Mouse (Mus musculus) brain, embryonic 18.5 days (tissue): ENCODE measurements at regions not wholly inside any gene's neighbourhood (a gene's known extent, or its start where the extent isn't known, plus 50 kb on each side); places are given as distances from the start of the nearest gene placed in this dataset.

ENCODE experiments used
- DNase-seq: peaks from one replicate; pipeline ENCODE4 v3.0.0-alpha.2; 2012; ENCODE audit warnings: low read depth, low spot score

DNA sequence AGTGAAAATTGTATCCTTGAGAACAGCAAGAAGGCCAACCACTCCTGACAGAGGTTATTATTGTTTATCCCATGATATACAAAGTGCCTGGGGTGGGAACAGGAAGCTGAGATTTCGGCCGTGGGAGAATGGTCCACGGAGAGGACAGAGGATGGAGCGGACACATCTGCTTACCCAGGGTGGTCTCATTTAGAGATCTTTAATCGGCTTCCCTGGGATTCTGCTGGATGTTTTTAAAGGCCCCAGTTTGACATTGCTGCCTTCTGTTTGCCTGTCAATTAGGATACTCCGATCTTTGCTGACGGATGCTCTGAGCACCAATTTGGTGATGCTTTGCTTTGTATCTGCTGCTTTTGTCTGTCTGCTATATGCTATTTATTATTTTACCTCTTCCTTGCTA lies 803.5 kb downstream of the Tmem132b start:
- no peak for DNase-seq

DNA sequence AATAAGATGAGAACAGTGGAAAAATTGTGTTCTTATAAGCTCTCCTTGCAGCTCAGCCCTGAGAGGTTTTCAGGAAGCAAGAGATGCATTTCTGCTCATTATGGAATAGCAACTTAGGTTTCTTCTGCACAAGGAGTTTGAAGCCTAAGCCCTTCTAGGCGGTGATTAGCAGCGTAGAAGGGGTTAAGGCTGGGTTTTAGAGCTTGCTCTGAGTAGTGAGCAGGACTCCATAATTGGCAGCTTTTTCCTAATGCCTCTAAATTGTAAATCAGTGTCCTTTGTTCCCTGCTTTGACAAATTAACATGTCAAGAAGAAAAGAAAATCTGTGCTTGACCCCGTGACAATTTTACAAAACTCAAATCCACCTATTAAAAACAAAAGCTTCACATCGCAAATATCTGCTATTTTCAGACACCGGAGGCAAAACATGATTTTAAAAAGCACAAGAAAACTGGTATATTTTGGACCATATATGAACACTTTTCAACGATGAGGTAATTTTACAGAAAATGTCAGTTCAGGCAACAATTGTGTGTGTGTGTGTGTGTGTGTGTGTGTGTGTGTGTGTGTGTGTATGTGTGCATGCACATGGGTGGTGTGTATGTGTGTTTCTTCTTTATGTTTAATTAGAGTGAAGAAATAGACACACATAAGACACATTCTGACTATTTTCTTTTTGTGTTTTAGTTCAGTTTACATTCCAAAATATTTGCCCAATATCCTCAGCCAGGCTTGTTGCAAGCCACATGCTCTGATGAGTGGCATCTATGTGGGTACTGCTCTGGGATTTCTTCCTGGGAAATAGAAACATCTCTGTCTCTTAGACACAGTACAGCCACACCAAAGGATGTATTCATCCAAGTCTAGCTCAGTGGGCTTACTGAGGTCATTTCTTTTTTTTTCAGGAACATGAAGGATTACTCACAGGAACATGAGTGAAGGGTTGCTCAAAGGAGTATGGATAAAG lies 804.3 kb downstream of the Tmem132b start:
- DNase-seq = no peak

DNA sequence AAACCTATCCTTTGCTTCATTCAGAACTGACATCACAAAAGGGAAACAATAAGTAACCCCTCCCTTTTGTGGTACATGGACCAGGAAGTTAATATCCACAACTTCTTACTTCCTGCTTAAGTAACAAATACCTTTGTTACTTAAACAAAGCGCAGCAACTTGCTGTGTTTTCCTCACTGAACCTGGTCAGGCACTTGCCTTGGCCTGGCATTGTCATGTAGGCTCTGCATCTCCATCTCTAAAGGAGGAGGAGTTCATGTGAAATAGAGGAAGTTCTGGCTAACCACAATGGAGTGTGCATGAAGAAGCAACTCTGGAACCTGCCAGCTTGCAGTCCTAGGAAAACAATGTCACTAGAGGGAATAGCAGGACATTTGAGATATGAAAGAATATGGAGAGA lies 806.3 kb downstream of the Tmem132b start:
- DNase-seq = no peak

DNA sequence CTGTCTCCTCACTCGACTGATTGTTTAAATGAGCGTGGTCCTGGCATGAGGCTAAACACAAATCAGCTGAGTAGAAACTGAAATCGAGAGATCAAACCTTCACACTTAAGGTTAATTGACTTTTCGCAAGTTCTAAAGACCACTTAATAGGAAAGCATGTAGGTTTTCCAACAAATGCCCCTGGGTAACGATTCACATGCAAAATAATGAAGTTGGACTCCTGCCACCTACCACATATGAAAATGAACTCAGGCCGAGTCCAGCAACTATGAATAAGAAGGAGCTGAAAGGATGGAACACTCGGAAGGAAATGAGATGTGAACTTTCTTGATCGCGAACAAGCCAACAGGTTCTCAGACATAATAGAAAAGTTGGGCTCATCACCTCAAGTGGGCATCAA lies 812.0 kb downstream of the Tmem132b start:
- no peak for DNase-seq

DNA sequence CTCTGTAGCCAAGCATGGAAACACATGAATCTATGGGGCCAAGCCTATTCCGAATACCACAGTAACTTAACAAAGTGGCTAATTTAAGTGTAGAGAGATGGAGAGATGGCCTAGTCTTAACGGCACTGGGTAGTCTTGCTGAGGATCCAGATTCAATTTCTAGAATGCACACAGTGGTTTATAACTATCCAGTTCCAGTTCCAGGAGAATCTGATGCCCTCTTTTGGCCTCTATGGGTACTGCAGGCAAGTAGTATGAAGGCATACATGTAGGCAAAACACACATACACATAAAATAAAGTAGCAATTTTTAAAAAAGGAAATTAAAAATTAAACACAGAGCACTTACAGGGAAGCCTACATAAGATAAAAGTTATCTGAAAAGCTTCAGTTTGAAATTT lies 819.4 kb downstream of the Tmem132b start:
- no peak for DNase-seq

DNA sequence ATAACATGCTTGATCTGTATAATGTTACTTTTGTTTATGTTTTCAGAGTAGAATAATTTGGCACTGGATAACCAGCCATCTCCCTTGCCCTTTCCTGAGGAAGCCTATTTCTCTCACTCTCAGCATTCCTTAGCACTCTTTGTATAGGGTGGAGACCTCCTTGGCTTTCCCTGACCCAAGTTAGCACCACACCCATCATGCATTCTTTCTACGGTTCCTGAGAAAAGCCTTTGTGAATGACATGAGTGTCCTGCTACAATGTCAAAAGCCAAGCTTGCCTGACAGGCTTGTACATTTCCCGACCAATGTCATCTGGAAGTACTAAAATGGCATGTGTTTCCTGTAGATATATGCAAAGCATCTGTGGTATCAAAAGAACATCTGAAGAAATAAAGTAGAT lies 837.9 kb downstream of the Tmem132b start:
- no peak for DNase-seq

DNA sequence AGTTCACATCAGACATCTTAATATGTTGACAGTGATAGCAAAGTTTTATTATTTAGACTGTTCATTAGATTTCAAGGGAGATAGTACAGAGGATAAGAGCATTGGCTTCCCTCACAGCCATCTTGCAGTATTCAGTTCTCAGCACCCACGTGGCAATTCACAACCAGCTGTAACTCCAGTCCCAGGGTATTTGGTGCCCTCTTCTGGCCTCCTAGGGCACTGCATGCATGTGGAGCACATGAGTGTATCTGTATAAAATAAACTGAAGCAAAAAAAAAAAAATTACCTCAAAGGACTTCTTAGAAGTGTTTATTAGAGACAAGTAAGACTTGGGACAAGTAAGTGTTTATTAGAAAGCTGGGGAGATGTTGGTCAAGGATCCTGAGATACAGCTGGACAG lies 849.3 kb upstream of the Tmem132c start:
- DNase-seq = no peak

DNA sequence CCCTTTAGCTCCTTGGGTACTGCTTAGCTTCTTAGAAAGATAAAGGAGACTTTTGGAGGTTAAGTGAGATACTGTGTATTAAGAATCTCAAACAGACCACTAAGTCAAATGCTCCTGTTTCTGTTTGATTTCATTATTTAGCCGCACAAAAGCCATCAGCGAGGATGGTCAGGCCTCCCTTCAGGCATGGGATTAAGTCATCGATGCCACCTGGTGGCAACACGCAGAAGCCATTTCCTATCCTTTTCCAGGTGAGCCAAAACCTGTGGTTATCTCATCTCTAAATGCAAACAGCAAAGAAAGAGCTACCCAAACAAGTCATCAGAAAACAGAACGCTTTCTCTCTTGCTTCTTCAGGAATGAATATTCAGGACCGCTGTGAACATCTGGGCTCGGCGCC lies 846.3 kb upstream of the Tmem132c start:
- DNase-seq = no peak

DNA sequence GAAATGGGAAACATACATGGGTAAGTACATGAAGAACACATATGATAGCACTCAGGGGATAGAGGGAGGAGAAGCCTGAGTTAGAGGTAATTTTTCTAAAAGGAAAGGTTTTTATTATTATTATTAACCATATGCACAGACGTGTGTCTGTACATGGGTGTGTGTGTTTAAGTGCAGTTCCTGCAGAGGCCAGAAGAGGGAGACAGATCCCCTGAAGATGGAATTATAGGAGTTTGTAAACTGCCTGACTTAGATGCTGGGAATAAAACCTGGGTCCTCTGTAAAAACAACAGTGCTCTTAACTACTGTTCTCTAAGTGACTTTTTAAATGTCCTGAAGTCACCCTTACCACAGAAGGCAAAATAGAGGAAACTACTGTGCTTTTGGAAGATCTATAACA lies 809.9 kb upstream of the Tmem132c start:
- no peak for DNase-seq

DNA sequence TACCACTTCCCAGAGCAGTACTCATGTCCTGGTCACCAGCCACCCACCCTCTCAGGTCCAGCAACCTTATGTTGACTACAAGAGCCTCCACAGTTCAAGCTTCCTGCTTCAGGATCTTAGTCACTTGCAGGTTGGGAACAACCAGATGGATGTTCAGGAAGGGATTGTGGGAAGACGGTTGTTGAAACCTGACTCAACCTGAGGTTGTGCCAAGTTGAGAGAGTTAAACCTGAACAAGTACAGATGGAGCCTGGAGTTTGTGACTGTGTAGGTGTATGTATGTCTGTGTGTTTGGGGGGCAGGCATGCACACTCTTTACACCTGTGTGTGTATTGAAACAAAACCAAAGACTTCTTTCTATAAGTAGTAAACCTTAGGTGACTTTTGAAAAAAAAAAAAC lies 802.9 kb upstream of the Tmem132c start:
- DNase-seq = no peak

DNA sequence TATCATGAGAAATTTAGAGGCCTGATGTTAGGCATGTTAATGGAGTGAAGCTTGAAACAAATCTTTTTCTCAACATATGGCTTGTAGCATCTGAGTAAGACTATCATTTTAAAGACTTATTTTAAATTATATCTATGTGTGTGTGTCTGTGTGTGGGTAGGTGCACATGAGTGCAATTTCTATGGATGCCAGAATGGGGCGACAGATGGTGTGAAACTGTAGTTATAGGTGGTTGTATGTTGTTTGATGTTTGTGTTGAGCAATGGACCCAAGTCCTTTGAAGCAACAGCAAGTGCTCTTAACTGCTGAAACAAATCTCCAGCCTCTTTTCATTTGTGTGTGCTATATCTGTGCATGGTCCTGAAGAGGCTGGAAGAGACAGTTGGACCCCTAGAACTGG lies 801.1 kb upstream of the Tmem132c start:
- DNase-seq = no peak

DNA sequence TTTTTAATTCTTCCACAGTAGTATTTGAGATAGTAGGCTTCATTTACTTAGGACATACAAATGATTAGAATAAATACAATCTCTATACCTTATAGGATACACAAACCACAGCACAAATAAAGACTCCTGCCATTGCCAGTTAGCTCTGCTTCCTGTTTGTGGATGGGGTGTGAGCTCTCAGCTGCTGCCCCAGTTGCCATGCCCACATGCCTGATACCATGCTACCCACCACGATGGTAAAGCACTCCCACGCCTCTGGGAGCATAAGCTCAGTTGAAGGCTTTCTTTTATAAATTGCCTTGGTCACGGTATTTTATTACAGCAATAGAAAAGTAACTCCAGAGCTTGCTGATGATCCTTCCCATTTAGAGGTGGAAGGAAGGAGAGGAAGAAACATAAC lies 765.8 kb upstream of the Tmem132c start:
- DNase-seq = no peak

DNA sequence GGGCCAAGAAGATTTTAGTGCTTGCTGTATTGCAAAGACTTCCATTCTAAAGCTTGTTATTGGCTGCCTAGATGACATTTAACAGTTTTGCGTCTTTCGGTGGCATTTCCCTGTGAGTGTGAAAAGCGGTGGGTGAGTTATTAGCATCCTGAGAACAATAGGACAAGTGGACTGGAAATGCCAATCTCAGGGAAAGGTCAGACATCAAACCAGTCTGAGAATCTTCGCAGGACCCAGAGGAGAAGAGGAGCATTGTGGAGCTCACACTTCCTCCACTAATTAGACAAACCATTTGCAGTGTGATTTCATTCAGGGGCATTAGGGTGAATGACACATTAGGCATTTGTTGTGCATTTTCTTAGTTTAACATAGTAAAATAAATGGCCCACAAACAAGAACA lies 719.5 kb upstream of the Tmem132c start:
- DNase-seq = no peak

DNA sequence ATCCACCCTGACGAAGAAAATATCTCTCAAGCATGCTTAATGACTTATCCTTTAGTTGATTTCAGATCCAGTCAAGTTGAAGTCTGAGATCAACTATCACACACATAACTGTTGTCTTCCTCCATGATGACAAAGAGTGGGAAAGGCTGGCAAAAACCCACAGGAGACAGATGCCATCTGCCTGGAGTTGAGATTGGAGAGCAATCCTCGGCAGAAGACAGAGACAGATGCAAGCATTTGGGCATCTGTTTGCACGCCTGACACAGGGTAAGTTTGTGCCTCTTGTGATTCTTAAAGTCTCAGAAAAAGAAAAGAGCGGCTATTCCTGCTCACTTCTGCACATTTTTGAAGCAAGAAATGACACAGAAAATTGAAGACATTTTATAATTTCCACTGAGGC lies 715.7 kb upstream of the Tmem132c start:
- no peak for DNase-seq

DNA sequence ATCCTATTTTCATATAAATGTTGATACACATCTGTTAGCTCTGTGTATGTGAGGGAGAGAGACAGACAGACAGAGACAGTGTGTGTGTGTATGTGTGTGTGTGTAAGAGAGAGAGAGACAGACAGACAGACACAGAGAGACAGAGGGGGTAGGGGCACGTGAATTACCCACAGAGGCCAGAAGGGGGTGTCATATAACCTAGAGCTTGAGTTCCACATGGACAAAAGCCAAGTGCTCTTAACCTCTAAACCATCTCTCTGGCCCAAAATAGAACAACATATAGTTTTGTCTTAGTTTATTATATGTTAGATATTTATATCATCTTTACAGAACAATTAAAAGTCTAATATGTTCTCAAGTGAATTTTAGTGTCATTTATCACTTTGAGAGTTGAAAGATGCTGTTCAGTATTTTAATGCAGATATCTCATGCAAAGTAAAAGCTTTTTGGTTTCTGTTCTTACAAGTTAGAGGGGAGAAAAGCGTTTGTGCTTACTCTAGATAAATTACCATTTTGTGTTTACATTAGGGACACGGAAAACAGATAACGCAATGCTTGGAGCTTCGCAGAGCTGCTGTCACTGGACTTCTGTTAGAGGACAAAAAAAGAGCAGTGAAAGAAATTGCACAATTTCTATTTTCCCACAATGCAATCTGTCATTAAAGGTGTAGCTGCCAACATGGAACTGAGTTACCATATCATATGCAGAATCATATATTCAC lies 710.6 kb upstream of the Tmem132c start:
- no peak for DNase-seq

DNA sequence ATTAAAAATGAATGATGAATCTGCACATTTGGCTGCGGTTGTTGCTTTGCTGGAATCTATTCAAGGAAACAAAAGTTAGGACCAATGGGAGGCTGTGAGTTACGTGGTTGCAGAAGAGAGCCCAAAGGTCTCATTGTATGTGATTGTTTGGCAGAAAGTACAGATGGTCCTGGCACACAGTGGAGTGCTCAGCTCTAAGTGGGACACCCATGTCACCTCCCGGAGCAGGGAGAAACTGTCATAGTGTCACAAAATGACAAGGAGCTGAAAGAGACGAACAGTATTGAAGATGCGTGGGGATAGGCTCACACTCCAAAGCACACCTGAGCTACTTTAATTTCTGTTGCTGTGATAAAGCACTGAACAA lies 710.1 kb upstream of the Tmem132c start:
- no peak for DNase-seq

DNA sequence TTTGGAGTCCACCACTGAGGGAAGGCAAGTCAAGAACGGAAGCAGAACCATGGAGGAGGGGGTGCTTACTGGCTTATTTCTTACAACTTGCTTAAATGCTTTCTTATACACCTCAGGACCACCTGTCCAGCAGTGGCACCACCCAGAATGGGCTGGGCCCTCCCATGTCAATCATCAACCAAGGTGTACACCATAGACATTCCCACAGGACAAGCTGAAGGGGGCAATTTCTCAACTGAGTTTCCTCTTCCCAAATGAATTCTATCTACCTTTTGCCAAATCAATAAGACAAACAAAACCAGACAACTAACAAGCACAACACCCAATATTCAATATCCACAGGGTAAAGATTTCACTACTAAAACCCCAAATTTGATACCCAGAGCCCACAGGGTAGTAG lies 709.6 kb upstream of the Tmem132c start:
- no peak for DNase-seq

DNA sequence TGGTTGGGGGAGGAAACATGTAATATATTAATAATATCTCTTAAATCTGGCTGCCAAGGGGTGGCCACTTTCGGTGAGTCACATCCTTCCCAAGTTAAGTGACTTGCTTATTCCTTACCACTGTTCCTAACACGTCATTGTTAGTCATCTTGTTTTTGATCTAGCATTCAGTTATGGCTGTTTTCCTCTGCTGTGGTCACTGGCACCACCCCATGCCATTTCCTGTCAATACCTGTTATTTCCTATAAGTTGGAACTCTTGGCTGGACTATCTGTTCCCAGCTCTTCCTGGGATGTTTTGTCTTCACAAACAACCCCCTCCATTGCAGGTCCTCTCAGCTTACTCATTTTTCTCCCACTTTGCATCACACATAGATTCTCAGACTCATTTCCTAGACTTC lies 703.5 kb upstream of the Tmem132c start:
- DNase-seq = no peak

DNA sequence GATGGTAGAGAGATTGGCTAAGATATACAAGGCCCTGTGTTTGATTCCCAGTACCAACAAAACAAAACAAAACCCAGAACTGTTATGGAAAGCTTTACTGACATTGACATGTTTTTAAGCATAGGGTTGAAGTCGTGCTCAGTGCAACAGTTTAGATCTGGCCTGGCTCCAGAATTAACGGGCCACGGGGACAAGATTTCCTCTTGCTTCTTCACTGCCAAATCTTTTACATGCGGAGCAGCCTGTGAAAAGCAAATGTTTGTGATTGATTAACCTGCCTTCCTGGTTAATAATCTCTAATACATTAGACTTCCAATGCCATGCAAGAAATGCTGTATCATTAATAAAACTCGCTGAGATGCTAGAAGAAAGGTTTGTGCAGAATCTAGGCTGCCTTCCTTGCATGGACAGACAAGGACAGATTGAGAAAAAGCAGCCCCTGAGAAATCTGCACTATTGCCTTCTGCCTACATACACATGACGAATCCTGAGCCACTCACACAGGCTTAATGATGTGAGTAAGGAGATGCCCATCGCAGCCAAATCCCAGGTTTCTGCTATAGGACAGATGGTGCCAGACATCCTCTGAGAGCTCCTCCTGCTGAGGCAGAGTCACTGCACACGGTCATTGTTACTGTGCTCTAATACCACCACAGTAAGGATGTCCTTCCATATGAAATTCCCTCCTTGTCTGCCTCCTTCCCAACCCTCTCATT lies 697.2 kb upstream of the Tmem132c start:
- DNase-seq = no peak

DNA sequence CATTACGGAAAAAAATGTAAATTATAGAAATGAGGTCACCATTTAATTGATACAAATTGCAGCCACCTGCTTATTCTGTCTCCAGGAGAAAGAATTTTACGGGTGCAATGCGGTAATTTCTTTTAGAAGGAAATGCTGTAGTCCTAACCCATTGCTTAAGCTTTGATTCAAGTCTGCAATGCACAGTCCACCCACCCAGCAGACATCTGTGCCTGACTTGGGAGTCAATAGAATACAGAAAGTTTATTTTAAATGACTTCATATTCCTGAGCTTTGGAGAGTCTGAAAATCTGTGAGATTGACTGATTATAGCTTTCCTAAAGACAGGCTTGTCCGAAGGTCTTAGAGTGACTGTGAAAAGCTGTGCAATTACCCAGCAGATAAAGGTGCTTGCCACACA lies 693.8 kb upstream of the Tmem132c start:
- no peak for DNase-seq

DNA sequence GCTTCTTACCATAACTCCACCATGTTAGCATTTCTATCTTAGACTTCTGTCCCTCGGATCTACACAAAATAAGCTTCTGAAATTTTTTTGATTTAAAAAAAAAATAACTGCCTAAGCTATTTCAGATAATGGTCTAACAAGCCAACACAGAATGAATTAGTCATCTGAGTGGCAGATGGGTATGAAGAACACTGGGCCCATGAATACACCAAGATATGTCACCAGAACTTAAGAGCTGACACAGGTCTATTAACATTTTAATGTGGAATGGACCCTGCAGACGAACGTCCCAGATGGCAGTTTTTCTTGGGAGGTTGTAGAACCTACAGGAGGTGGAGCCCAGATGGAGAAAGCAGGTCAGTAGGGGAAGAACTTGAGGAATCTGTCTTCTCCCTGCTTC lies 689.9 kb upstream of the Tmem132c start:
- DNase-seq = no peak

DNA sequence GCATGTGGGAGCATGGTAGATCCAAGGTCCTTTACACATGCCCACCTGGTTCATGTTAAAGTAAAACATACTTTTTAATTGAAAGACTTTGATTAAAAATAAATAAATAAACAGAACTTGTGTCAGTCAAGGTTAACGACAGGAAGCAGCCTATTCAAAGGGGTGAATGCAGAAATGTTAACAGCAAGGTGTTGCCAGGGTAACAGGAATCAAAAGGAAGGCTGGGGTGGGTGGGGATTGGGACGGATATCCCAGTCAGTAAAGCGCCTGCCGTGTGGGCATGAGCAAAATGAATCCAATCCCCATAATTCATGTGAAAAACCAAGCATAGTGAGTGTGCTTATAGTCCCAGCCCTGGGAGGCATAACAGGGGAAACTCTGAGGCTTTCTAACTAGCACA lies 682.6 kb upstream of the Tmem132c start:
- no peak for DNase-seq

DNA sequence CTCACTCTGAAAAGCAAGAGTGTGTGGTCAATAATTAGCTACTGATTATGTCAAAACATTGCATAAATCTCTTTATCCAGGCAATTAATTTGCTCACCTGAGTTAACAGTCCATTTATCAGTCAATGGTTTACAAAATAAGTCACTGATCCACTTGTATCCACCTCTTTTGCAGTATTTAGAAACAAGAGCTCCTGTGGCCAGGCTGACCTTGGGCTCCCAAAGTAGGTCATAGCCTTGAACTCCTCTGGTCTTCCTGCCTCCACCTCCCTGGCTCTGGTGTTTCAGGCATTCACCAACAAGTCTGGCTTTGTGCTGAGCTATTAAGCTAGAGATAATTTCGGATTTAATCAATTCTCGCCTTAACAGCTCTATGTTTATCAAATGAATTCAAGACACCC lies 675.8 kb upstream of the Tmem132c start:
- DNase-seq = no peak
